In the genomic region with DNA sequence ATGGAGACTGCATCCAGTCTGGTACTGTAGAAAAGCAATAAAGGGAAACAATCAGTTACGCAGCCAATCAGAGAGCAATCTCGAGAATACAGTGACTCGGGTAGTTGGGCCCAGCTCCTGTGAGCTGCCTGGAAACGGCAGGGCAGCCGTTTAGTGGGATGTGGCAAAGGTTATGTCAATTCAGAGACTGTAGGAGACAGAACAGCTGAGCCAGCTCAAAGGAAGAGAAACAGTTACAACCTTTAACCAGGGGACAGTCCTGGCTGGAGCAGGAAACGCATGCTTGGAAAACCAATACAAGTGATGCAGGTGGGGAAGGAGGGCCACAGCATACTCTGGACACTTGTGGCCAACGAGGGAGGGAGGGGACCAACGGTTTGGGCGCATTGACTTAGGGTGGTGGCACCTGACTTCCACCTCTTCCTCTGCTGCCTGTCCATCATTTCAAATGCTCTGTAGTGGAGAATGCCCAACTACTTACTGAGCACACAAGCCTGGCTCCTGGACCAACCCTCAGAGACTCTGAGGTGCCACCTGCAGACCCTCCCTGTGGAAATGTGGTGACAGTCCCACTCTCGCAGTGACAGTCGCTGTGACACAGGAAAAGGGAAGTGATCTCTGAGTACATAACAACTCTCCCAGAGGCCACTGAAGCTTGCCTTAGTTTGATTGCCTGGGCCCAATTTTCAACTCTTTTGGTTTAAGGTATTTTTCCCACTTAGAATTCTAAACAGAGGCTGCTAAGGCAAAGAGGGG, we compare ENCODE assay signal across 15 mouse cellular contexts.
A peak's percentile ranks its signal among the peaks of the same experiment; 100 is the strongest.
DNase-seq lines count a peak whose midpoint lies in the region; ATAC-seq and TF ChIP-seq lines count a peak whose summit lies in the region.
"Had no signal": no experiment of that assay in that cellular context is flagged by ENCODE, and none has a peak within 500 bp of the region (broad histone marks: within the 10 kb centered on the region; RNA-seq: fewer than 3 reads in every experiment).

No protein-coding gene starts in this region.

- no peak overlapping the region for H3K4me3 ChIP-seq in liver, embryonic 12.5 days
- no peak overlapping the region for H3K4me3 ChIP-seq in CH12.LX (replicated peaks in 1 of 3; ENCODE audit: low read depth in 2 of 3, low read length in 2 of 3, poor library complexity in 1 of 3)
- no peak overlapping the region for H3K4me3 ChIP-seq in intestine, embryonic 16.5 days (ENCODE audit: low read length)
- H3K4me3 ChIP-seq in thymus, adult 2 months (ENCODE audit: control insufficient read depth, insufficient read depth, low read length): no peak overlapping the region
- H3K4me3 ChIP-seq: heart, embryonic 12.5 days; left cerebral cortex, adult 2 months; midbrain, embryonic 13.5 days had no signal

- no peak overlapping the region for H3K9ac ChIP-seq in liver, embryonic 12.5 days
- no peak overlapping the region for H3K9ac ChIP-seq in CH12.LX (ENCODE audit: insufficient read depth, low read depth)
- no peak overlapping the region for H3K9ac ChIP-seq in intestine, embryonic 16.5 days (ENCODE audit: low read depth, low read length)
- H3K9ac ChIP-seq: heart, embryonic 12.5 days; lung, embryonic 14.5 days; midbrain, embryonic 13.5 days had no signal

- no peak overlapping the region for H3K27ac ChIP-seq in liver, embryonic 12.5 days
- no peak overlapping the region for H3K27ac ChIP-seq in CH12.LX (ENCODE audit: insufficient read depth, low read depth)
- no peak overlapping the region for H3K27ac ChIP-seq in intestine, embryonic 16.5 days (ENCODE audit: low read length)
- no peak overlapping the region for H3K27ac ChIP-seq in thymus, adult 2 months (ENCODE audit: control insufficient read depth, insufficient read depth, low read length)
- H3K27ac ChIP-seq: left cerebral cortex, adult 2 months; macrophage; midbrain, embryonic 13.5 days had no signal

- peaks cover 16% of the 10 kb centered on the region for H3K36me3 ChIP-seq in liver, embryonic 12.5 days
- no peaks in the 10 kb centered on the region for H3K36me3 ChIP-seq in CH12.LX (replicated peaks in 1 of 2; ENCODE audit: control insufficient read depth in 1 of 2, insufficient read depth in 1 of 2, low read length in 1 of 2)
- H3K36me3 ChIP-seq in intestine, embryonic 16.5 days (ENCODE audit: control insufficient read depth, insufficient read depth, low read length): no peaks in the 10 kb centered on the region
- no peaks in the 10 kb centered on the region for H3K36me3 ChIP-seq in splenic B cell, adult 2 months (ENCODE audit: control insufficient read depth, insufficient read depth, low read length, poor library complexity, severe bottlenecking)
- no peaks in the 10 kb centered on the region for H3K36me3 ChIP-seq in thymus, adult 2 months (ENCODE audit: control insufficient read depth, insufficient read depth, low read length)
- H3K36me3 ChIP-seq: heart, embryonic 12.5 days; midbrain, embryonic 13.5 days had no signal

- no peak for TF ChIP-seq CTCF in CH12.LX (conservative IDR thresholded peaks at IDR 0.05 in 1 of 2, IDR thresholded peaks at IDR 0.05 in 1 of 2; ENCODE audit: low read depth in 2 of 2, low read length in 2 of 2)
- TF ChIP-seq CTCF in thymus, adult 2 months (IDR thresholded peaks at IDR 0.05; ENCODE audit: borderline replicate concordance, control insufficient read depth, extremely low read depth, insufficient read depth, low read length, poor library complexity): no peak

- TF ChIP-seq EP300 in CH12.LX (IDR thresholded peaks at IDR 0.05; ENCODE audit: low read length): no peak; the same call in 1 of the 2 replicates

- TF ChIP-seq POLR2A in CH12.LX (IDR thresholded peaks at IDR 0.05; ENCODE audit: low read depth, low read length): no peak
- no peak for TF ChIP-seq POLR2A in thymus, adult 2 months (IDR thresholded peaks at IDR 0.05; ENCODE audit: control insufficient read depth, extremely low read depth, insufficient read depth, low read length, poor library complexity)

- WGBS in liver, embryonic 12.5 days (ENCODE audit: insufficient replicate concordance): 45% methylated on average over 11 of the region's 11 CpGs
- WGBS in intestine, embryonic 16.5 days: 53% methylated on average over 11 of the region's 11 CpGs
- 64% methylated on average over 11 of the region's 11 CpGs for WGBS in thymus, adult 2 months

- in situ Hi-C loops in CH12.LX (cut with MboI; ENCODE audit: low pct_ligation_motif_present, low pct_unique_long_range_greater_than_20kb, low sequenced_read_pairs): no loop called here

- no peaks in the 10 kb centered on the region for H3K79me2 ChIP-seq in CH12.LX (replicated peaks; ENCODE audit: control insufficient read depth, extremely low read depth, insufficient read depth, poor library complexity, severe bottlenecking)

- ATAC-seq in liver, embryonic 12.5 days: peak; percentile 55
- ATAC-seq in intestine, embryonic 16.5 days: peak; percentile 91
- ATAC-seq: midbrain, embryonic 13.5 days had no signal

- no peaks in the 10 kb centered on the region for H3K27me3 ChIP-seq in liver, embryonic 12.5 days (replicated peaks)
- H3K27me3 ChIP-seq in CH12.LX (replicated peaks): no peaks in the 10 kb centered on the region
- H3K27me3 ChIP-seq in intestine, embryonic 16.5 days (replicated peaks; ENCODE audit: control insufficient read depth, insufficient read depth, low read length): no peaks in the 10 kb centered on the region
- no peaks in the 10 kb centered on the region for H3K27me3 ChIP-seq in splenic B cell, adult 2 months (ENCODE audit: control insufficient read depth, insufficient read depth, low read length, poor library complexity, severe bottlenecking)
- H3K27me3 ChIP-seq in thymus, adult 2 months (ENCODE audit: control insufficient read depth, insufficient read depth, low read length): no peaks in the 10 kb centered on the region
- H3K27me3 ChIP-seq: heart, embryonic 12.5 days; midbrain, embryonic 13.5 days had no signal

- H3K4me2 ChIP-seq in liver, embryonic 12.5 days: no peak overlapping the region
- peak overlapping the region; percentile 37; the same call in 1 of the 2 replicates for H3K4me2 ChIP-seq in CH12.LX (ENCODE audit: insufficient read depth, low read depth, poor library complexity, severe bottlenecking)
- no peak overlapping the region for H3K4me2 ChIP-seq in intestine, embryonic 16.5 days (ENCODE audit: low read depth, low read length)
- H3K4me2 ChIP-seq: heart, embryonic 12.5 days; lung, embryonic 14.5 days; midbrain, embryonic 13.5 days had no signal

- H3K9me3 ChIP-seq in liver, embryonic 12.5 days (replicated peaks): no peaks in the 10 kb centered on the region
- no peaks in the 10 kb centered on the region for H3K9me3 ChIP-seq in CH12.LX (replicated peaks; ENCODE audit: low read length)
- H3K9me3 ChIP-seq in intestine, embryonic 16.5 days (ENCODE audit: control insufficient read depth, low read length): no peaks in the 10 kb centered on the region
- H3K9me3 ChIP-seq: heart, embryonic 12.5 days; midbrain, embryonic 13.5 days had no signal

- H3K4me1 ChIP-seq in liver, embryonic 12.5 days: no peaks in the 10 kb centered on the region
- peaks cover 12 to 34% of the 10 kb centered on the region in 2 experiments for H3K4me1 ChIP-seq in CH12.LX (ENCODE audit: control insufficient read depth in 1 of 2, insufficient read depth in 2 of 2)
- H3K4me1 ChIP-seq in intestine, embryonic 16.5 days (ENCODE audit: control insufficient read depth, insufficient read depth, low read length): no peaks in the 10 kb centered on the region
- no peaks in the 10 kb centered on the region for H3K4me1 ChIP-seq in thymus, adult 2 months (replicated peaks; ENCODE audit: control insufficient read depth, insufficient read depth, low read length)
- H3K4me1 ChIP-seq: heart, embryonic 12.5 days; midbrain, embryonic 13.5 days had no signal

- dilution Hi-C loops in CH12.LX (cut with MboI; ENCODE audit: extremely low pct_ligation_motif_present, extremely low pct_unique_long_range_greater_than_20kb, low sequenced_read_pairs): no loop called here

- DNase-seq in liver: no peak
- peak; percentile 67 for DNase-seq in CH12.LX (ENCODE audit: extremely low read depth)
- peak; percentile 57 for DNase-seq in splenic B cell, adult 2 months (ENCODE audit: low read depth, low spot score)
- DNase-seq in thymus, adult 2 months: no peak
- DNase-seq in ovary, postnatal 10 days (ENCODE audit: low spot score): no peak
- DNase-seq: cerebellum, adult 11 months; cerebellum, postnatal 25 days; heart, postnatal 4 days; lung, embryonic 14.5 days had no signal

- TF ChIP-seq RAD21 in CH12.LX (IDR thresholded peaks at IDR 0.05; ENCODE audit: low read depth, low read length): no peak

TF ChIP-seq in CH12.LX, 34 proteins besides CTCF, POLR2A, EP300 and RAD21:
- TF ChIP-seq USF2 (conservative IDR thresholded peaks at IDR 0.05; ENCODE audit: low read depth, low read length) (no peak), IRF4 (IDR thresholded peaks at IDR 0.05; ENCODE audit: low read depth, low read length) (peak; percentile 61)

Comparison
In these comparisons a context has a peak if more than half of its experiments do, and no peak if none do; other contexts are left out.
1. DNase-seq: peak in CH12.LX (single experiment) and splenic B cell, adult 2 months (single experiment); none in liver (single experiment), thymus, adult 2 months (single experiment) and ovary, postnatal 10 days (single experiment).